Mouse (Mus musculus): ENCODE measurements at regions not wholly inside any gene's neighbourhood (a gene's known extent, or its start where the extent isn't known, plus 50 kb on each side); places are given as distances from the start of the nearest gene placed in this dataset.
A peak's percentile ranks its signal among the peaks of the same experiment; 100 is the strongest.

- no peak overlapping the region for H3K9ac ChIP-seq (ENCODE audit: control insufficient read depth, low read depth, low read length, poor library complexity, severe bottlenecking)
- H3K79me2 ChIP-seq (ENCODE audit: control insufficient read depth, insufficient read depth, low read length, poor library complexity), result no peaks in the 10 kb centered on the region
- H3K27ac ChIP-seq (ENCODE audit: control insufficient read depth, low read depth, low read length), result no peak overlapping the region
- H3K9me3 ChIP-seq (replicated peaks; ENCODE audit: insufficient read depth, low read length), result no peaks in the 10 kb centered on the region
- peaks cover 2 to 7% of the 10 kb centered on the region in 2 experiments; a peak in 3 of 4 replicates for H3K4me1 ChIP-seq (ENCODE audit: control insufficient read depth in 1 of 2, insufficient read depth in 2 of 2, low read length in 2 of 2)
- peak; percentile 76 for DNase-seq (ENCODE audit: low read depth, low spot score)
- no peaks in the 10 kb centered on the region; a peak in 1 of 4 replicates for H3K27me3 ChIP-seq (ENCODE audit: control insufficient read depth in 1 of 2, insufficient read depth in 2 of 2, low read length in 2 of 2)
- H3K4me3 ChIP-seq (ENCODE audit: control insufficient read depth in 1 of 2, insufficient read depth in 1 of 2, low read depth in 2 of 2, low read length in 2 of 2), result no peak overlapping the region
- TF ChIP-seq RCOR1 (IDR thresholded peaks at IDR 0.05; ENCODE audit: low read depth, low read length), result no peak
- 0 out of 2 replicates have a peak, but pooled peaks have one; percentile 35 for TF ChIP-seq MYC (IDR thresholded peaks at IDR 0.05; ENCODE audit: low read depth, low read length)
- TF ChIP-seq RAD21 (IDR thresholded peaks at IDR 0.05; ENCODE audit: low read depth, low read length), result peak; percentile 98
- no peak for TF ChIP-seq NELFE (IDR thresholded peaks at IDR 0.05; ENCODE audit: low read depth, low read length)
- TF ChIP-seq USF1 (IDR thresholded peaks at IDR 0.05; ENCODE audit: low read depth, low read length), result no peak
- no peak for TF ChIP-seq MAZ (IDR thresholded peaks at IDR 0.05; ENCODE audit: low read depth, low read length)
- peak; percentile 66 for TF ChIP-seq BHLHE40 (IDR thresholded peaks at IDR 0.05; ENCODE audit: borderline replicate concordance, low read depth, low read length)
- TF ChIP-seq ELF1 (IDR thresholded peaks at IDR 0.05; ENCODE audit: low read depth, low read length), result 0 out of 2 replicates have a peak, but pooled peaks have one; percentile 27
- TF ChIP-seq SMC3 (IDR thresholded peaks at IDR 0.05; ENCODE audit: low read depth, low read length), result peak; percentile 94
- peak; percentile 45 for TF ChIP-seq SIN3A (IDR thresholded peaks at IDR 0.05; ENCODE audit: low read length)
- 0 out of 2 replicates have a peak, but pooled peaks have one; percentile 27 for TF ChIP-seq JUND (IDR thresholded peaks at IDR 0.05; ENCODE audit: low read depth, low read length)
- peak; percentile 36 to 91 (median 74) for TF ChIP-seq CTCF (IDR thresholded peaks at IDR 0.05 in 2 of 3, conservative IDR thresholded peaks at IDR 0.05 in 1 of 3; ENCODE audit: control insufficient read depth in 1 of 3, insufficient read depth in 1 of 3, low read depth in 2 of 3, low read length in 3 of 3, poor library complexity in 1 of 3, severe bottlenecking in 1 of 3)
- TF ChIP-seq TCF12 (IDR thresholded peaks at IDR 0.05; ENCODE audit: low read depth, low read length), result 0 out of 2 replicates have a peak, but pooled peaks have one; percentile 31
- TF ChIP-seq ZC3H11A (IDR thresholded peaks at IDR 0.05; ENCODE audit: low read depth, low read length), result peak; percentile 93
- 0 out of 2 replicates have a peak, but pooled peaks have one; percentile 7 for TF ChIP-seq GATA1 (IDR thresholded peaks at IDR 0.05; ENCODE audit: low read depth, low read length)
- no peak for TF ChIP-seq POLR2AphosphoS5 (IDR thresholded peaks at IDR 0.05; ENCODE audit: borderline replicate concordance, low read depth, low read length)
- TF ChIP-seq USF2 (IDR thresholded peaks at IDR 0.05; ENCODE audit: borderline replicate concordance in 1 of 2, insufficient read depth in 1 of 2, low read depth in 1 of 2, low read length in 2 of 2), result no peak
- 0 out of 2 replicates have a peak, but pooled peaks have one; percentile 16 for TF ChIP-seq HCFC1 (IDR thresholded peaks at IDR 0.05; ENCODE audit: low read depth, low read length)
- peaks cover 0 to 4% of the 10 kb centered on the region in 2 experiments; a peak in 2 of 4 replicates for H3K36me3 ChIP-seq (ENCODE audit: control insufficient read depth in 1 of 2, insufficient read depth in 2 of 2, low read length in 2 of 2)
Measured at GRCm38 (mm10) chr3:15244999-15245398, 87.1 kb downstream of the Gm9733 start.

All from MEL (cell line).